Mouse (Mus musculus) frontal cortex, adult (tissue): ENCODE data around the gene Spam1.

ENCODE experiments used
- ATAC-seq: cut with Nextera tagmentation; 2 replicates; pipeline ENCODE4 v1.9.2; 2017; ENCODE audit warnings: mild to moderate bottlenecking, moderate library complexity, mixed read lengths; ENCODE audit not compliant: low TSS enrichment

The Spam1 gene

DNA sequence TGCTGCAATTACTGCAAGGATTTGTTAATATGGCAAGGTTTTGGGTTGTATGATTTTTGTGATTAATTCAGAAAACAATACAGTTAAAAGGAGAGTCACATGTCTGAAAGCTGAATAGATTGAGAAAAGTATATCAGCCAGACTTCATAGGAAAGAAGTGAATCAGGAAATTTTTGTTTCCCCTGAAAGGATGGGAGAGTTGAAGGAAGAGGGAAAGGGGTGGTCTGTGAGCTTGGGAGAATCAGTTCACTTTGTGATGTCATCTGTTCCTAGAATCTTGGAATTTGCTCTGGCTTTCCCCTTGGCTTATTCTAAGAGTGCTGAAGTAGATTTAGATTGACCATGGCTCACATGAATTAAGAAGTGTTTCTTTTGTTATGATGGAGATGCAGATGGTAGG, at the start of gene Spam1:
Gene Spam1, plus strand, starts transcription at position 301 of the 400 bp plus-strand sequence.
- no peak for ATAC-seq

DNA sequence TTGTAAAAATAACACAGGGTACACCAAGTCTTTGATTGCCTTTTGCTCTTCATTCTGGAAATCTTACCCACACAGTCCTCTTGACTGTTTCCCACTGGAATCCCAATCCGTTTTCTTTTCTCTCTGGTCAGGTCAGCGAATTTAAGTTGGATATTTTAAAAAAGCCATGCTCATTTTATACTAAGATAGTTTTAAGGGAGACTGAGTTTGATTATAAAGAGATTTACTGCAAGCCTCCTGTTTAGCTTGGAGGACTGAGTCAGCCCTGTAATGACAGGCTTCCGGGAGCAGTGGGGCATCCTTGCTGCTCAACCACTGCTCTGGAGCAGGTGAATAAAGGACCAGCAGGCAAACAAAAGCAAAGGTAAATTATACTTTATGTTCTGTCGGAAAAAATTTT, 43.0 kb upstream of the Spam1 start, which contains the start of gene Hyal4:
Gene Hyal4, plus strand, starts transcription at position 301 of the 400 bp plus-strand sequence.
- no peak for ATAC-seq

DNA sequence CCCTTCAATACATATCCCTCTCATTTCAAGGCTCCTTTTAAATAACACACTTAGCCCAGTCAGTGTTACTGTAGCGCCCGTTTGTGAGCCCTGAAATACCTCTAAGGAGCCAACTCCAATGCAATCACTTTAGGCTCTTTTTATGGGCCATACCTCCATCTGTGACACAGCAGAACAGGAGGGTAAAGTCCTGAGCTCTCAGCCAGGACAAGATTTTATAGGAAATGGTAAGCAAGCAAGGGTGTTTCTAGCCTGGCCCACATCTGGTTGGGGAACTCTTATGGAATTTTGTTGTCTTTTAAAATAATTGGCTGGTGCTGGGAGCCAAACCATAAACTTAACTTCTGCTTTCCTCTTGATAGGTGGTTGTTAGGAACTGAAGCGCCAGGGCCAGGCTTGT, 31.7 kb upstream of the Spam1 start:
- no peak for ATAC-seq

DNA sequence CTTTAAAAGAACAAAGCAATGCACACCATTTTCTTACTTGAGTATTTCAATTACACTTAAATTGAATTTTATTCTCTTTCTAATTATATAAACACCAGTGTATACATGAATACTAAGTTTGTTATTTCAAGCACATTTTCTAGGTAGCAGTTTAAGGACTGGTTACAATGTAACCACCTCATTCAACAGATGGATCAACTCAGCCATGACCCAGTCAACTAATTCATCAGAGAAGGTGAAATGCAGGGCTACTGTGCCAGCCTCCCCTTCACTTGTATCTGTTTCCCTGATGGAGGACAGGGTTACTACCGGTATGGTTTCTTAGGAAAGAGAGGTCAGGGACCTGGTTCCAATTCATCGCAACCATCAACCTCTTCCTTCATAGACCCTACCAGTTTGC, 24.7 kb upstream of the Spam1 start:
- ATAC-seq = no peak

DNA sequence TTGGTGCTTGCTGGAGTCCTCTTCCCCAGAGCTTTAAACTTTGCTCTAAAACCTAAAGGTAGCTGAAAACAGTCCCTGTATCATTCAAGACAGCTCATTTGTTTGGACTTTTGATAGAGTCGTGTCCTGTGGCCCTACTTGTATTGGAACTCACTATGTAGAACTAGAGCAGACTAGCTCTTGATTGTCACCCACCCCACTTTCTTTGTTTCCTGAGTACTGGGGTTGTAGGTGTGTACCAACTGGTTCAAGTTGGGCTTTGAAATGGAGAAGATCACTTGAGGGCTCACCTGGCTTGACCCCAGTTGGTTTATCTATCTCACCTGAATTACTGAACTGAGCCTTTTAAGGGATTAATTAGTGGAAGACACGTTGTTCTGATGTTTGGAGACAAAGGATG, 11.8 kb upstream of the Spam1 start:
- ATAC-seq = no peak

DNA sequence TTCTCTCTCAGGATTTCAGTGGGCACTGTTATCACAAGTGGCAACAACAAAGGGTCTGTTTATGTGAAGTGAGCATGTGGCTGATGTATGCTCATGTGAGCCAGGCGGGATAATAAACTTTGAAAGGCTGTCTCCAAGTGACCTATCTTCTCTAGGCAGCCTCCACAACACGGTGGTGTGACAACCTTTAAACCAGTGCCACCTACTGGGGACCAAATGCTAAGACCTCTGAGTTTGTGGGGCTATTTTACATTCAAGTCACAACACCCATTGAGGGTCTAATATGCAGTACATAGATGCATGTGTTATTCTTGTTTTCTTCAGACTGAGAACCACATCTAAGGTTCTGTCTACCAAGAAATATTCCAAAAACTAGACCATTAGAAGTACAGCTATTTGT, 31.1 kb downstream of the Spam1 start:
- ATAC-seq = no peak
